Mouse (Mus musculus) stomach, embryonic 14.5 days (tissue): ENCODE results near the gene Tenm4. TPM values are rescaled to one million over a fixed set of nuclear protein-coding genes. Genes with fewer than 3 reads are reported as not detected.

Source experiments
- ATAC-seq: fragments of 200-750 bp; cut with Nextera tagmentation; 2 replicates; pipeline ENCODE4 v1.8.0; 2017; ENCODE audit warnings: low read depth, moderate TSS enrichment; ENCODE audit not compliant: insufficient number of reproducible peaks, insufficient read depth, low FRiP score
- H3K27ac ChIP-seq: fragments of 300-500 bp; sonication (generic); 2 replicates; pipeline ENCODE4 v1.5.1; 2014; ENCODE audit warnings: mild to moderate bottlenecking, low read length, moderate library complexity, mixed read lengths
- H3K27me3 ChIP-seq: fragments of 300-500 bp; sonication (generic); 2 replicates; pipeline ENCODE4 v1.6.1; 2014; ENCODE audit warnings: low read length, control low read depth, mixed read lengths; ENCODE audit not compliant: control insufficient read depth, insufficient read depth
- H3K36me3 ChIP-seq: fragments of 300-500 bp; sonication (generic); 2 replicates; pipeline ENCODE4 v1.6.1; 2014; ENCODE audit warnings: mild to moderate bottlenecking, control low read depth, low read length, moderate library complexity, mixed read lengths; ENCODE audit not compliant: control insufficient read depth, insufficient read depth
- H3K4me1 ChIP-seq: fragments of 300-500 bp; sonication (generic); 2 replicates; pipeline ENCODE4 v1.6.1; 2014; ENCODE audit warnings: low read length, control low read depth, mixed read lengths; ENCODE audit not compliant: control insufficient read depth, insufficient read depth
- H3K4me2 ChIP-seq: fragments of 300-500 bp; sonication (generic); replicated peaks from 2 replicates; pipeline ENCODE4 v1.6.1; 2014; ENCODE audit warnings: low read depth, low read length, control low read depth
- H3K4me3 ChIP-seq: fragments of 300-500 bp; sonication (generic); 2 replicates; pipeline ENCODE4 v1.5.1; 2014; ENCODE audit warnings: low read depth, low read length, control low read depth
- H3K9ac ChIP-seq: fragments of 300-500 bp; sonication (generic); replicated peaks from 2 replicates; pipeline ENCODE4 v1.6.1; 2014; ENCODE audit warnings: low read depth, mild to moderate bottlenecking, control low read depth, low read length, moderate library complexity, mixed read lengths
- H3K9me3 ChIP-seq: fragments of 300-500 bp; sonication (generic); 2 replicates; pipeline ENCODE4 v1.6.1; 2016; ENCODE audit warnings: low read depth, low read length, control low read depth; ENCODE audit not compliant: control insufficient read depth
- WGBS: fragments of 180-500 bp; shearing (Covaris S2); extraction: QIAGEN DNeasy Blood & Tissue Kit; methylation state at CpG from one replicate; pipeline ENCODE4 v1.1.7; 2014; 5-methylcytosine and 5-hydroxymethylcytosine counted together
- polyA plus RNA-seq: library from polyadenylated mRNA; unstranded; fragments of >200 nt; fragmentation: Nextera tagmentation; extraction: Ambion mirVana; gene quantifications from 2 replicates; pipeline ENCODE4 v1.2.1, GENCODE M21; 2014

Gene Tenm4
- 28.8 and 33.3 TPM in 2 replicates for polyA plus RNA-seq

GRCm38 (mm10) chr7:96170924-96171595 is at the start of gene Tenm4:
TSS of gene Tenm4 (plus strand) at chr7:96171246.
- Histone ChIP-seq H3K4me3 (no peak within 1 kb of the TSS), H3K9ac (no peak within 1 kb of the TSS), H3K4me1 (no peaks in the 10 kb centered on the region; the same call in 1 of the 2 replicates), H3K27ac (no peak within 1 kb of the TSS), H3K27me3 (no peaks in the 10 kb centered on the region), H3K36me3 (no peaks in the 10 kb centered on the region), H3K9me3 (no peaks in the 10 kb centered on the region), H3K4me2 (no peak within 1 kb of the TSS)
- ATAC-seq, result no peak
- 32% methylated on average over 14 of the region's 14 CpGs for WGBS

GRCm38 (mm10) chr7:96130763-96131162 is 40.3 kb upstream of the Tenm4 start:
- H3K27me3 ChIP-seq, result no peaks in the 10 kb centered on the region
- H3K4me2 ChIP-seq, result no peak overlapping the region
- H3K9ac ChIP-seq, result no peak overlapping the region
- H3K9me3 ChIP-seq, result no peaks in the 10 kb centered on the region
- H3K4me1 ChIP-seq, result no peaks in the 10 kb centered on the region
- 43% methylated on average over 4 of the region's 4 CpGs for WGBS
- H3K36me3 ChIP-seq, result no peaks in the 10 kb centered on the region
- no peak for ATAC-seq
- H3K4me3 ChIP-seq, result no peak overlapping the region
- H3K27ac ChIP-seq, result no peak overlapping the region

GRCm38 (mm10) chr7:96131175-96131574 is 39.9 kb upstream of the Tenm4 start:
- H3K27ac ChIP-seq, result no peak overlapping the region

DNA sequence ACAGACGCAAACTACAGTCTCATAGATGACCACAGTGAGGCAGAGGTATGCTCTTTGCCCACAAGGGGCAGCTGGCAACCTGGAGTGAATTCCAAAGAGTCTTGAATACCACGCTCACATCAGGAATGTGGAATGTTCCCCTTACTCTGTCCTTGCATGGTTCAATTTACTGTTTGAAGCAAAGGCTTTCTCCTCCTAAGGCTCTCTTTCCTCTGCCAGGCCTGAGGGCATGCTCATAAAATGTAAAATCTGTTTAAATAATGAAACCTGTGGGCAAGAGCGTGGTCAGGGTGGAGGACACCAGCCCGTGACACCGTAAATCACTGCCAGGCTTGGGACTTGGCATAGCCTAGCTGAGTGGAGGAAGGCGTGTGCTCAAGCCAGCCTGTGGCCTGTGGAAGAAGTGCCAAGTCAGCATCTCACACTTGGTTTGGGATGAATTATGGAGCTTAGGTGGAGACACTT is 34.5 kb upstream of the Tenm4 start:
- no peaks in the 10 kb centered on the region for H3K36me3 ChIP-seq
- H3K4me1 ChIP-seq, result no peaks in the 10 kb centered on the region
- H3K27me3 ChIP-seq, result no peaks in the 10 kb centered on the region
- no peak overlapping the region for H3K9ac ChIP-seq
- no peak overlapping the region for H3K4me2 ChIP-seq
- no peak overlapping the region for H3K4me3 ChIP-seq
- 78% methylated on average over 6 of the region's 6 CpGs for WGBS
- ATAC-seq, result no peak
- H3K9me3 ChIP-seq, result no peaks in the 10 kb centered on the region
- no peak overlapping the region for H3K27ac ChIP-seq

More at GRCm38 (mm10) chr7:96131175-96131574, 39.9 kb upstream of the Tenm4 start:
- no peak for ATAC-seq
- WGBS, result 83% methylated on average over 1 of the region's 1 CpGs
- Histone ChIP-seq H3K9ac (no peak overlapping the region), H3K27me3 (no peaks in the 10 kb centered on the region), H3K4me3 (no peak overlapping the region), H3K9me3 (no peaks in the 10 kb centered on the region), H3K4me2 (no peak overlapping the region), H3K36me3 (no peaks in the 10 kb centered on the region), H3K4me1 (no peaks in the 10 kb centered on the region)

DNA sequence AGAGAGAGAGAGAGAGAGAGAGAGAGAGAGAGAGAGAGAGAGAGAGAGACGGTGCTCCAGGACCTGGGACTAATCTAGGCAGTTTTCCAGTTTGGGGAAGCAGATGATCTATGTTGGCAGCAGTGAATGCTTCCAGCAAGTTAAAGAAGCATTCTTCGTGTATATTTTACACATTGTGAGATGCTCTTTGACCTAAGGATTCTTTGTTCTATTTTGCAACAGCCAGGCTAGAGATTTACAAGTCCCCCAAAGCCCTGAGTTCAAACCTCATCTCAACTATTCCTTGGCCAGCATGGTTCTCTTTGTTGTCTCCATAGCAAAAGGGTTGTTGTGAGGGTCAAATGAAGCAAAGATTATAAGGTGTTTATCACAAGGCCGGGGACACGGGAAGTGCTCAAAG is 29.2 kb upstream of the Tenm4 start:
- no peaks in the 10 kb centered on the region for H3K36me3 ChIP-seq
- H3K27ac ChIP-seq, result no peak overlapping the region
- no peak overlapping the region for H3K9ac ChIP-seq
- H3K4me2 ChIP-seq, result no peak overlapping the region
- H3K9me3 ChIP-seq, result no peaks in the 10 kb centered on the region
- WGBS, result 62% methylated on average over 4 of the region's 4 CpGs
- ATAC-seq, result no peak
- H3K27me3 ChIP-seq, result no peaks in the 10 kb centered on the region
- no peaks in the 10 kb centered on the region for H3K4me1 ChIP-seq
- no peak overlapping the region for H3K4me3 ChIP-seq

GRCm38 (mm10) chr7:96142973-96143596 is 28.0 kb upstream of the Tenm4 start:
- ATAC-seq, result no peak
- Histone ChIP-seq H3K9me3 (no peaks in the 10 kb centered on the region), H3K9ac (no peak overlapping the region), H3K4me2 (no peak overlapping the region), H3K27ac (no peak overlapping the region), H3K36me3 (no peaks in the 10 kb centered on the region), H3K4me3 (no peak overlapping the region), H3K27me3 (no peaks in the 10 kb centered on the region), H3K4me1 (no peaks in the 10 kb centered on the region)
- WGBS, result 75% methylated on average over 3 of the region's 3 CpGs

GRCm38 (mm10) chr7:96147436-96147835 is 23.6 kb upstream of the Tenm4 start:
- Histone ChIP-seq H3K36me3 (no peaks in the 10 kb centered on the region), H3K27ac (no peak overlapping the region), H3K9ac (no peak overlapping the region), H3K4me3 (no peak overlapping the region), H3K9me3 (no peaks in the 10 kb centered on the region), H3K4me1 (no peaks in the 10 kb centered on the region), H3K4me2 (no peak overlapping the region), H3K27me3 (no peaks in the 10 kb centered on the region)
- 37% methylated on average over 4 of the region's 4 CpGs for WGBS
- ATAC-seq, result peak; percentile 71

DNA sequence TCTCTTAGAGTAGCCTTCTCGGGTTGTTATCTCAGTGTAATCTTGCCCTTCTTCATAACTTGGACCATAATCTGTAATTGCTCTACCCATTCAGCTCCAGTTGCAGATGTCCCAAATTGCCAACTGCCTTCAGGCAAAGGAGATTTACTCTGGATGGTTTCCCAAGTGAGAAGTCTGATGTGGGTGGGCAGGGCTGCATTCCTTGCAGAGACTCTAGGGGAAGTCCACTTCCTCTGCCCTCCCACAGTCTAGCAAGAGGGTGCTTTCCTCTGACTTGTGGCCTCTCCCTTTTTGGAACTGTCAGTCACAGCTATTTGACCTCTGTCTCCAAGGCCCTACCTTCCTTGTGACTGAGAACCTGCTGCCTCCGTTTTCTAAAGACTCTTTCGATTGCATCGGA is 22.9 kb upstream of the Tenm4 start:
- ATAC-seq, result no peak
- H3K27ac ChIP-seq, result no peak overlapping the region
- no peak overlapping the region for H3K4me2 ChIP-seq
- no peaks in the 10 kb centered on the region for H3K4me1 ChIP-seq
- H3K9me3 ChIP-seq, result no peaks in the 10 kb centered on the region
- no peak overlapping the region for H3K4me3 ChIP-seq
- 72% methylated on average over 4 of the region's 4 CpGs for WGBS
- H3K9ac ChIP-seq, result no peak overlapping the region
- no peaks in the 10 kb centered on the region for H3K36me3 ChIP-seq
- H3K27me3 ChIP-seq, result no peaks in the 10 kb centered on the region
